Mouse (Mus musculus) bone marrow macrophage, adult 2 months (primary cell): ENCODE results near the gene Ccdc159.

Experiments used
- CTCF ChIP-seq: IDR thresholded peaks from 2 replicates; pipeline ENCODE4 v1.5.1; 2012; ENCODE audit warnings: low read depth, mild to moderate bottlenecking, low read length, moderate library complexity
- POLR2A ChIP-seq: IDR thresholded peaks from 2 replicates; pipeline ENCODE4 v1.6.1; 2012; ENCODE audit warnings: mild to moderate bottlenecking, low read depth, low read length, borderline replicate concordance

DNA sequence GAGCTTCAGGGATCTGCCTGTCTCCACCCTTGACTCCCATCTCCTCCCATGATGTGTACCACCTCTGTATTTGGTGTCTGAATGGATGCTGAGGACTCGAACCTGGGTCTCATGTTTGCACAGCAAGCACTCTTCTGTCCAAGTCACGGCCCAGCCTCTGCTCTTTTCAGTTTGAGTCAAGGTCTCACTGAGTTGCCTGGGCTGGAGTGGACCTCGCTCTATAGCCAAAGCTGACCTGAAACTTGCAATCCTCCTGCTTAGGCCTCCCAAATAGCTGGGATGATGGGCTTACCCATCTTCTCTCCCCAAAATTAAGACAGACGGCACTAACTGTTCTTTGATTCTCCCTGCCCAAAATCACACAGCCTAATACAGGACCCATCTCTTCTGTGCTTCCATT, 4.2 kb upstream of the Ccdc159 start:
- TF ChIP-seq CTCF (no peak), POLR2A (no peak)
